Mouse (Mus musculus): ENCODE data around the gene Sdk1.

The Sdk1 gene

GRCm38 (mm10) chr5:141240841-141241543 lies at the start of gene Sdk1:
Gene Sdk1 (plus strand): TSS chr5:141241490.
- peak; percentile 96 for DNase-seq (ENCODE audit: low read depth, low spot score)

- no peak for DNase-seq (ENCODE audit: low read depth, low spot score)
Measured at GRCm38 (mm10) chr5:141197278-141197677, 44.0 kb upstream of the Sdk1 start.

DNA sequence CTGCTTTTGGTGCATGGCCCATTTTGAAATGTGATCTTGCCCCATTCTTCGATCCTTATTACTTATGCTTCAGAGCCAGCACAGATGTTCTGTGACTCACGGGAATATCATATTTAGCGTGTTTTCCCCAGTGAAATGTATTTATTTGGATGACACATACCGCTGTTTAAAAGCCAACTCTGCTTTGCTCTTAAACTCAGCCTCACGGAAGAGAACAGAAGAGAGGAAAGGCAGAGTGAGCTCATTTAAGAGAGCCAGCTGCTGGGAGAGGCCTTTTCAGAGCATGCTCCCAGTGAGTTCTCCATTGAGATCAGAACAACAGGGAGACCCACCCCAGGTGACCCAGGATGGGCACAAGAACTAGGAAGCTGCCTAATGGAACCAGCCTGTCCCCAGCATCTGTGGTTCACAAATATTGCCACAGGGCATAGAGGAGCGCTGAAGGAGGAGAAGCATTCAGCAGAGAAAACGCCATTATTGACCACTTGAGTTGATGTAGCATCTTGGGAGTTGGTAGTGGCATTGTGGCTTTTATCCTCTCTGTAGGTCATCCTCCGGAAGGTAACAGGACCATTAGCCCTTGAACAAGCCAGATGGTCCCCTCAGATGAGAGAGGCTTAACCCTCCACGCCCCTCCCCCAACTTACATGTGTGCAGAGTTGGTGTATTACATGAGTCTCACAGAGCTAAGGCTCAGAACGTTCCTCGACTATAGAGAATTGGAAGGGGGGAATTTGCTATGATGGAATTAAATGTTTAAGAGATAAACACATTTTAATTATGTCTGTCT lies 38.8 kb upstream of the Sdk1 start:
- DNase-seq (ENCODE audit: low read depth, low spot score) = peak; percentile 41

- peak; percentile 17 for DNase-seq (ENCODE audit: low read depth, low spot score)
Measured at GRCm38 (mm10) chr5:141207061-141207460, 34.2 kb upstream of the Sdk1 start.

GRCm38 (mm10) chr5:141225243-141225642 lies 16.0 kb upstream of the Sdk1 start:
- DNase-seq (ENCODE audit: low read depth, low spot score) = no peak

- DNase-seq (ENCODE audit: low read depth, low spot score) = no peak
Measured at GRCm38 (mm10) chr5:141234326-141234725, 7.0 kb upstream of the Sdk1 start.

DNA sequence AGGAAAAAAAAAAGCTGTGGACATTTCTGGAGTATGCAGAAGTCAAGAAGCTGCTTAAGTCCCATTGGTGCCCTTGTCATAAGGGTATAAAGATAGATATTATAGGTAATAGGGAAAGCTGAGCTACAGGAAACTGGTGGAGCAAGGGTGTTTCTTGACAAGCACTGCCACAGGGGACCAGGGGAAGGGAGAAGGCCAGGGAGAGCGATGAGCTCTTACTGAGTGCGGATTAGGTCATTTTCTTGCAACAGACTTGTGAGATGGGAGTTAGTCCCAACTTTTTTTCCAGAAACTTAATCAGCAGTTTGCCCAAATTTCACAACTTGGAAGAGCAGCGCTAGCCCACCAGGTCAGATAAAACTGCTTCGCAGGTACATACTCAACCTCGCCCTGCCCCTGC lies 1.9 kb upstream of the Sdk1 start:
- DNase-seq (ENCODE audit: low read depth, low spot score) = no peak

DNA sequence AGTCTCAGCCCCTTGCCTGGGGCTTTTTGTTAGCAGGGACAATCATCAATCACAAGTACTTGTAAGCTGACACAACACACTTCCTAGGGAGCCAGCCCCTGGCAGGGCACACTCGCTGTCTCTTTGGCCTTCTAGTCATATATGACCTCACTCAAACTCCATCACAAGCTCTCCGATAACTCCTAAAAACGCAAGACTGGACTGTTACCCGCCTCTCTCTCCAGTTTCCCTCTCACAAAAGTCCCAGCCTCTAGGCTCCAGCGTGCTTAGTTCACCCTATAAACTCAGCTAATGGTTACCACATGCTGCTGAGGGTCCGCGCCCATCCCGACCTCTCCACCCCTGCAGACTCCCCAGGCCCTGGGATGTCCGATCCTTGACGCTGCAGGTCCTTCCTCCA lies 849 bp upstream of the Sdk1 start:
- DNase-seq (ENCODE audit: low read depth, low spot score) = no peak

DNA sequence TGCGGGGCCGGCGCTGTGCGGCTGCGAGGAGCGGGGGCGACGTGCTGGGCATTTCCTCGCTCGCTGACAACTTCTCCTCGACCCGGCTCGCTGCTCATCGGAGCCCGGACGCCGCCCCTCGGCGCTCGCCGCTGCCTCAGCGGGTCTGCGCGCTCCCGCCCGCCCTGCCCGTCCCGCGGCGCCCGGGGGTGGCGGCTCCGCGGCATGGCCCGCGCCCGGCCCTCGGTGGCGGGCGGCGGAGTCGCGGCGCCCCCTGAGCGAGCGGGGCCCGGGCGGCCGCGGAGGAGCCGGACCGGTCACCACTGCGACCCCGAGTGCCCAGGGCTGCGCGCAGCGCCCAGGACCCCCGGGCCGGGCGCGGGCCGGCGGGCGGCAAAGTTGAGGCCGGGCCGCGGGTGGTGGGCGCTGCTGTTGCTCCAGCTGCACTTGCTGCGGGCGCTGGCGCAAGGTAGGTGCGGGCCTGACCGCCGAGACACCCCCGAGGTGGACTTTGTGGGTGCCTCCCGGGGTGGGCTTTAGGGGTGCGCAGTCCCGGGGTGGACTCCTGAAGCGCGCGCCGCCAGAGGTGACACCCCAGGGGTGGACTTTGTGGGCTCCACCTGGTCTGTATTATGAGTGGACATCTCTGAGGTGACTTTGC lies 475 bp downstream of the Sdk1 start:
- no peak for DNase-seq (ENCODE audit: low read depth, low spot score)

- no peak for DNase-seq (ENCODE audit: low read depth, low spot score)
Measured at GRCm38 (mm10) chr5:141243253-141243965, 2.1 kb downstream of the Sdk1 start.

GRCm38 (mm10) chr5:141264253-141264652 lies 23.0 kb downstream of the Sdk1 start:
- no peak for DNase-seq (ENCODE audit: low read depth, low spot score)

DNA sequence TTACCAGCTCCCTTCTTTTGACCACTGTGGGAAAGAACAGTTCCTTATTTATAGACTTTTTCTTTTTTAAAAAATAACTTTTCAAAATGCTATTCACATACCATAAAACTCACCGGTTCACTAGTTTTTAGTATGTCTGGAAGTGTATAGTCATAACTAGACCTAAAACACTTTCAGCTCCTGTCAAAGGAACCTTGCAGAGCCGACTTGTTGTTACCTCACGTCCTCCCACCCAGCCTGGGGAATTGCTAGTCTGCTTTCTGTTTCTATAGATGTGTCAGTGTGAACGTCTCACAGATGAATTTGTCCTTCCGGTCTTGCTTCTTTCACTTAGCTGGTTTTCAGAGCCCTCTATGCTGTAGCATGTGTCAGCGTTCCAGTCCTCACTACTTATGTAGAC lies 35.8 kb downstream of the Sdk1 start:
- no peak for DNase-seq (ENCODE audit: low read depth, low spot score)

GRCm38 (mm10) chr5:141281751-141282150 lies 40.5 kb downstream of the Sdk1 start:
- no peak for DNase-seq (ENCODE audit: low read depth, low spot score)

DNA sequence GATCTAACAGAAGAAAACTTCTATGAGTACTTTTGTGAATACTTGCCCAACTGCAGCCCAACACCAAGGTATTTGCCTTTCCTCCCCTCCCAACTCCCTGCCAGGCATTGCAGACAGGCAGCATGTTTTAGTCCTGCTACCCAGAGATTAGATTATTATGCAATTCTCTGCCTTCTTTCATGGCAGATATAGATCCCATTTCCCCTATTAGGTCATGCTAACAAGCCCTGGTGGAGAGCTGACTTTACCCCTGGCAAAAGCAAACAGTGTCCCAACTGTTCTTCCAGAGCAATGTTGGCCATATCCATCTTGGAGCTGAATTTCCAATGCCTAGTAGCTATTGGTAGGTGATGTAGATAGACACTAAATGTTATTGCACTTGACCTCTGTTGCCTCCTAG lies 48.3 kb downstream of the Sdk1 start:
- DNase-seq (ENCODE audit: low read depth, low spot score) = no peak

GRCm38 (mm10) chr5:141295240-141295639 lies 54.0 kb downstream of the Sdk1 start:
- DNase-seq (ENCODE audit: low read depth, low spot score) = no peak

DNA sequence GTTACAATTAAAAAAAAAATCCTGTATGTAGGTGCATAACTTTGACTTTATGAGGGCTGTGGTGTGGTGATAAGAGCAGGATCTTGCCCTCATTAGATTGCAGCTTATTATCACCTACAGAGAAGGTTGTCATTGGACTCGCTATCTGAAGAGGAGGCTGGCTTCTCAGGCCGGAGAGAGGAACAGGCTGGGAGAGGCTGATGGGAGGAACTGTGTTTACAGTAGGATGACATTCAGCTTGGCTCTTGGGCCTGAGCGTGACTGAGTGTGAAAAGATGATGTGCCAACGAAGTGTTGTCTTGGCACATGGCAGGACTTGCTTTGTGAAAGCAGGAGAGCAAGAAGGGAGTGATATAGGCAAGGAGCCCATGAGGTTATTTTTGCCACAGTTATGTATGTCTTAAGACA lies 61.0 kb downstream of the Sdk1 start:
- no peak for DNase-seq (ENCODE audit: low read depth, low spot score)

DNA sequence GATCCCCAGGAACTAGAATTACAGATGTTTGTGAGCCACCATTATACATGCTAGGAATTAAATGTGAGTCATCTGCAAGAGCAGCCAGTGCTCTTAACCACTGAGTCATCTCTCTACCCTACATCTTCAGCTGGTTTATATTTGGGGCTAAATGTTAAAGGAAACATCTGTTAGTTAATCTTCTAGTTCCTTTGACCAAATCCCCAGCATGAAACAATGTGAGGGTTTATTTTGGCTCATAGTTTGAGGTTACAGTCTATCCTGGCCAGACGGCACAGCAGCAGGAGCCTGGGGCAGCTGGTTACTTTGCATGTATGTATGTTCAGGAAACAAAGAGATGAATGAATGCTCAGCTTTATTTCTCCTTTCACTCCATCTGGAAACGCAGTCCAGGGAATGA lies 62.5 kb downstream of the Sdk1 start:
- DNase-seq (ENCODE audit: low read depth, low spot score) = no peak

DNA sequence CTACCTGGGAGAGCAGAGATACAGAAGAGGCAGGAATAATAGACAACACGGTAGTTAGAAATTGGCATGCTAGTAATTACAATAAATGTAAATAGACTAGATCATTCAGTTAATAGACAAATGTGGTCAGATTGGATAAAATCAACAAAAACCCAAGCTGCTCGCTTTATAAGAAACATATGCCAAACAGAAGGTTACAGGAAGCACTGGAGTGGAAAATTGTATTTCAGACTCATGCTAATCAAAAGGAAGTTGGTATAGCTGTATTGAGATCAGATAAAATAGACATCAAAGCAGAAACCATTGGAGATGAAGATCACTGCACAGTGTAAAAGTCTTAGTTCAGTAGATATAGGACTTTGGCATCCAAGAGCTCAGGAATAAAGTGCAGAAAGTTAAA lies 63.4 kb downstream of the Sdk1 start:
- no peak for DNase-seq (ENCODE audit: low read depth, low spot score)

DNA sequence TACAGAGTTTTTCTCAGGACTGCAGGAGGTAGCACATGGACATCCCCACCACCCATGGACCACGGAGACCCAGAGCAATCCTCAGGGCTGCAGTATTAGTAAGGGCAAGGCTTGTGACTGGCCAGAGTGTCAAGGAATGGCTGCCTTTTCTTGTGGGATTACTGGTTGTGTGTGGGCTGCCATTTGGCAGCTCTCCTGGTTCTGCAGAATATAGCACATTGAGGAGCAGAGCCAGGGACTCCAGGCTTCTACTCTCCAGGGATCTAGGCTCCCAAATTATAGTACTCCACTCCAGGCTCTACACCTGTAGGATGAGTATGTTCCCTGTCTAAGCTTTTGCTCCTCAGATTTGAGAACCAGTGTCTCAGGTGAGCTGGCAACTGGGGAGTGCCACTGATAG lies 69.4 kb downstream of the Sdk1 start:
- DNase-seq (ENCODE audit: low read depth, low spot score) = no peak

GRCm38 (mm10) chr5:141311801-141312200 lies 70.5 kb downstream of the Sdk1 start:
- DNase-seq (ENCODE audit: low read depth, low spot score) = no peak

DNA sequence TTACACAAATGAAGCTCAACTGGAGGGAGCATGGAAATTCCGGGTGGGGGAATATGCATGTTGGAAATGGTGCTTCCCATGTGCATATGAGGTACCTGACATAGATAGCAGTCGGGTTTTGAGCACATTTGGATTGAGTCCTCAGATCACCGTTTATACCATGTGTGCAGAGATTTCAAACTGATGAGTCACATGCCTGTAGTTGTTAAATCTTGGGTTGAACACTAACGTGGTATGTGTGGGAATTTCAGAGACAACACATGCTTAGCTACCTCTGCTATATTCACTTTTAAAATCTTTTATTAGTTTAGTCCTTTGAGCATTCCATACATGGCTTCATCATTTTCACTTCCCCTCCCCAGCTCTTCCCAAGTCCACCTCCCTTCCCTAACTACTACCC lies 71.0 kb downstream of the Sdk1 start:
- DNase-seq (ENCODE audit: low read depth, low spot score) = no peak

DNA sequence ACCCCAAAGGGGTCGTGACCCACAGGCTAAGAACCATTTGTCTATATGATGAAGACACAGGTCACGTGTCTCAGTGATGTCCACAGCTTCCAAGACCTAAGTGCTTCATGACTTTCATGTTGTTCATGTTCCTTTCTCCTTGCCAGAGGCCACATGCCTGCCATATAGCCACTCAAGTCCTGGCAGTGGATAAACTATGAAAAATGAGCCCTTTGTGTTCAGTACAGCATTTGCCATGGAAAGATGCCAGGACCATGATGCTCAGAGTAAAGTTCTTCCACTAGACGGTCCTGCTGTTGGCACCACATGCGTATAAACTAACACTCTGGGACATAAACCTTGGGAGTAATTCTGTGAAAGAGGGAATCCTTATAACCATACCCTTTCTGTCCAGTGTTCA lies 75.8 kb downstream of the Sdk1 start:
- no peak for DNase-seq (ENCODE audit: low read depth, low spot score)
